Mouse (Mus musculus) CD4-positive helper T cell, adult 2 months (primary cell): ENCODE data around the gene Atg7.

Source experiments
- DNase-seq: peaks from one replicate; pipeline ENCODE4 v3.0.0-alpha.2; 2012; ENCODE audit warnings: low read depth, missing footprints, low spot score

Gene Atg7

GRCm38 (mm10) chr6:114851688-114852087 is 208.8 kb downstream of the Atg7 start:
- DNase-seq: no peak

- no peak for DNase-seq
These were observed 209.8 kb downstream of the Atg7 start for GRCm38 (mm10) chr6:114852739-114853138.

DNA sequence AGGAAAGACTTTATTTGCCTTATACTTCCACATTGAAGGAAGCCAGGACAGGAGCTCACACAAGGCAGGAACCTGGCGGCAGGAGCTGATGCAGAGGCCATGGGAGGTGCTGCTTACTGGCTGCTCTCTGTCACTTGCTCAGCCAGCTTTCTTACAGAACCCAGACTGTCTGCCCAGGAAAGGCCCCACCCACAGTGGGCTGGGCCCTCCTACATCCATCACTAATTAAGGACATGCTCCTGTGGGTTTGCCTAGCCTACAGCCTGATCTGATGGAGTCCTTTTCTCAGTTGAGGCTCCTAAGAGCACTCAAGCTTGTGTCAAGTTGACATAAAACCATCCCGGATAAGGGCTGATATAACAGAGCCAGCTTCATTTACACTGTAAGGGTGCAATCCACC is 211.5 kb downstream of the Atg7 start:
- no peak for DNase-seq

DNA sequence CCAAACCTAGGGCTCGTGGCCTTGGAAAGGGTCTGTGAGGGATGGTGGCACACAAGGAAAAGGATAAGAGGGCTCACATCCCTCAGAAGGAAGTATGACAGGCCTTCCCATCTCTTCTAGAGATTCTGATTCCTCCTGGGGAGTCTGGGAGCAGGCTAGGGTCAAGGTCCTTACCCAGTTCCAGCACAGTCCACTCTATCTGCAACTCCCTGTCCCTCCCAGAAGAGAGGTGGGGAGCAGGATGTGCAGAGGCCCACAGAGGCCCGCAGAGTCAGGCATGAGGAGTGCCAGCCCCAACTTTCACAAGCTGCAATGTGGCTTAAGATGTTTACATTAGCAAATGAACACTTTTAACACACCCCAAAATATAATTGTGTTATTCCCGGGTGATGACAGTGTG is 212.7 kb downstream of the Atg7 start:
- no peak for DNase-seq

DNA sequence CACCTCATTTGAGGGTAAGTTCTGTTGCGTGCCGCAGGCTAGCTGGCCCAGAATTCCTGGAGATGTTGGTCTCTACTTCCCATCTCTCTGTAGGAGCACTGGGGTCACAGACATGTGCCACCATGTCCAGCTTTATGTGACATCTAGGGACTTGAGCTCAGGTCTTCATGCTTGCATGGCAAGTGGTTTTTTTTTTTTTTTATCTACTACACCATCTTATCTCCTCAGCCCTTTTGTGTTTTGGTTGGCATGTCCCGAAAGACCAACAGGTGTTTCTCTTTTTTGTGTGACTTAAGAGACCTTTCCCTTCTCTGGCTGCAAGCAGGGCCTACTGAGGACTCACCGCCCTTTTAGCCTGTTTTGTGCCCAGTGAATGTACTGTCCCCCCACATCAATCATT is 213.6 kb downstream of the Atg7 start:
- DNase-seq: no peak

DNA sequence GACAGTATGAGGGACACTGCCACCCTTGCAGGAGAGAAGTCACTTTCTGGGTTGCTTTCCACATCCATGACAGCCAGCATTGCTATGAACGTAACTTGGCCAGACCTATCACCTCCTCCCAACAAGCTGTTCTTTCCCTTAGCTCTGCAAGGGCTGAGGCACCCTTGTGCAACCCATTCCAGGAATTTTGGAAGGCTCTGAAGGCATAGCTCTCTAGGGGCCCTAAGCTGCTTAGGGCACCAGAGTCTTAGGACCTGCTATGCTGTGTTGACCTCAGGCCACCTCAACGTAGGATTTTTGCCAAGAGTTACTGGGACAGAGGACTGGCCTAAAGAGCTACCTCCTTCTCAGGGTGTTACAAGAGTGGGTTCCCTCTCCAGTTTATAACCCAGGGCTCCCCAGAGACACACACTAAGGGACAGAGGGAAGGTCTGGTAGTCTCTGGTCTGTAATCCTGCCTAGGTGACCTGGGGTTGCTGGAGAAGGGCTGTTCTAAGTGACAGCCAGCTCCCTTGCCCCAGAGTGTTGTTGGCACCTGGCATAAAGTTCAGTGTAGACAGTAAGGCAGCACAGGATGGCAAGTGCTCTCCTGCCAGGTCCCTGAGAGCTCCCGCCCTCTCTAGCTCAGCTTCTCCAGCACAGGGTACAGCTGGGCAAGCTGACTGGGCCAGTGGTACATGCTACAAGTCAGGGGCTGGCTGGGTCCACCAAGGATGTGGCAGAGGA is 215.3 kb downstream of the Atg7 start:
- no peak for DNase-seq

- DNase-seq: no peak
These were observed 215.8 kb downstream of the Atg7 start for GRCm38 (mm10) chr6:114858722-114859053.

DNA sequence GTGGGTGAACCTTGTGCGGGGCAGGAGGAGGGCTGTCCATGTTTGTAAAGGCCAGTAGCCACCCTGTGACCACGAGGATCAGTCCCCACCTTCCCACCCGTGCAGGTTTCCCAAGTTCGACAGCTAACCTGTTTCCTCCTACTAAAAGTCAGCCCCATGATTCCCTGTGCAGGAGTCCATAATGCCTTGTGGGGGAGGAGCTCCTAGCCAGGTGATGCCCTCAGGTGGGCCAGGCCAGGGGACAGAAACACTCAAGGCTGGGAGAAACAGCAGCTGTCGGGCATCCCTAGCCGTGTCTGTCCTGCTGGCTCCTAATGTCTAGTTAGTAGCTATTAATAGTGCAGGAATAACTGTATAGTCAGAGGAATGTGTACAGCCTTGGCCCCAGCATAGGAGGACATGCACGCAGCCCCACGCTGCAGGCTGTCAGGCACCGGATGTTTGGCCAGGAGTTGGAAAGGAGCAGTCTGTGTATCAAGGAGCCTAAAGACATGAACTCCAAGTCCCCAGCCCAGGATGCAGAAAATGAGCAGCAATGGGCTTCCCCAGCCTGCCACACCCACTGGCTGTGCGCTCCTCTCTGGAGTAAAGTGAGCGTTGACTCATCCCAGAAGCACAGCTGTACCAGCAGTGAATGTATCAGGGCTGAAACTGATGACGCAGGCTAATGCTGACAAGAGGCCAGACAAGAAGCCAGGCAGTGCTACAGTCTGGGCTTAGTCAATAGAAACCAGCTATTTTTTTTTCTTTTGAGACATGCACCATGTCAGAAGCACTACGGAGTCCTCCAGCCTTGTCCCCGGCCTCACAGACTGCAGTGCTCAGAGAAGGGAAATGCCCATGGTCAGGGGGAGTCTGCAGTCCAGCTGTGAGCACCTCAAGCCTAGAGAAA is 218.0 kb downstream of the Atg7 start:
- DNase-seq: peak; percentile 32

DNA sequence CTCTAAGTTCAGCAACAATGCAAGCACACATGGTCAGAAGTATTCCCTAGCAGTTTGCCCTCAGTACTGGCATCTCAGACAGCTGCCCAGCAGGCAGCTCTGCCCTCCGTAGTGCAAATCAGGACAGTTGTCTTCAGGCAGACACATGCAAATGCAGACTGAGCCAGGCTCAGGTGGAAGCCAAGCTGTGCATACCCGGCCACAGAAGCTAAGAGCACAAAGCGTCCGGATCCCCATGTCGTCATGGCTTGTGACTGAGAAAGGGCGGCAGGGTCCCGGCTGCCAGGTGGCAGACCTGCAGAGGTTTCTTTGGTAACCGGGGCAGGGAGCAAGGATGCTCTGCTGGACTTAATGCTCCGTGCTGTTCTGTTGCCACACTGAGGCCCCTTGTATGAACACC is 218.7 kb downstream of the Atg7 start:
- no peak for DNase-seq

- DNase-seq: no peak
These were observed 219.1 kb downstream of the Atg7 start for GRCm38 (mm10) chr6:114862046-114862445.

GRCm38 (mm10) chr6:114863501-114863900 is 220.6 kb downstream of the Atg7 start:
- no peak for DNase-seq

DNA sequence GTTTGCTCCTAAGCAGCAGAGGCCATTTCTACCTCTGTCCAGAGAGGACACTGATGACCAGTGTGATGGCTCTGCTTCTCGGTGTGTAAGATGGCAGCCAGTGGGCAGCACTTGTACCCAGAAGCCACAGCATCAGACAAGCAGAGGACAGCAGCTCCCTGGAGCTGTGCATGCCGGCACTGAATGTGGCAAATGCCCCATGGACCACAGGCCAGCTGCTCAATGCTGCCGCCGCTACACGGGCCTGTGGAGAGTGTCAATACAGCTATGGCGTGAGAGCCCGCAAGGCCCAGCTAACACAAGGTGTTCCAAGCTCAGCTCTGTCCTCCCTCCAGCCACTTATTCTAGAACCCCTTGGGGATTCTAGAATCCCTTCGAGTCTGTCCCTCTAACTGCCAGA is 221.5 kb downstream of the Atg7 start:
- no peak for DNase-seq

DNA sequence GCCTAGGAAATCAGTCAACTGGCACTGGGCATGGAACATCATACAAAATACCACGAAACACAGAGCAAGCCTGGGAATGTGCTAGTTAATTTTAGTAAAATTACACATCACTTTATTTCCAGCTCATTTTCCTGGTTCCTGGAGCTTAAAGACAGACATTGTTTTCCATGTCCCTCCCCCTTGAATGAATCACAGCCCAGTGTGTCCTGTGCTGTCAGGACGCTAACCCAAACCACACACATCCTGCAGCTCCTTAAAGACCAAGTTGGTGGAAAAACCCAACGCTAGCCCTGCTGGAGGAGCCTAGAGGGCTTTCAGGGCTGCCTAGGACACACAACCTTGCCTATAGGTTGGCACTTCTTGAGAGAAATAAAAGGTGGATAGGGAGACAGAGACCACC is 223.2 kb downstream of the Atg7 start:
- no peak for DNase-seq

DNA sequence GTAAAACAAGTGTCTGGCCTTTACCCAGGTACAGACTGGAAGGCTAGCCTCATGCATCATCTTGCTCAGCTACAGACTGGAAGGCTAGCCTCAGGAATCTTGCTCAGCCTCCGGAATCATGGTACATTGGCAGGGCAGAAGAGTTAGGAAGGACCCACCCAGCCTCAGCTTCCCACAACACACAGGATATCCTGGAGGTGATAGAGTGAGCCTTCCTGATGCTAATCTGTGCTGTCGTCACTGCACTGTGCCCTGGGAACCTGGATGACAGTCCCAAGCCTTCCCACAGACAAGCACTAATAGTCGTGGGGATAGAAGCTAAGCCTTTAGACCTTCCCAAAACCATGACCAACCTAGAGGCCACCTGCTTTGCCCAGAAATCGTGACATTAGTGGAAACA is 223.7 kb downstream of the Atg7 start:
- no peak for DNase-seq

DNA sequence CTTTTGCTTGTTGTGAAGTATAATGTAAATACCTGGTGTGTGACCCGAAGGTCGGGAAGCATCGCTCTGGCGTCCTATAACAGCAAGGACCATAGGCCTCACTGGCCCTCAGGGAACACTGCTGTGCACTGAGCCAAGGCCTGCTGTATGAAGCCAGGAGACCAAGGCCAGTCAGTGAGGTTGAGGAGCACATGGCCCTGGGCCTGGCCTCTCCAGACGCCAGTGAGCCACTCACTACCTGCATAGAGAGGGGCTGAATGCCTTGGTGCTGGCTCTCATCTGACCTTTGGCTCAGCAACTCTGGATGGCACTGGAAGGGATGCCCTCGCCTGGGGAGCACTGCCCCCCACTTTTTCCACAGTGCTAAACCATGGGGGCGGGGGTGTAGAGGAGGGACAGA is 225.8 kb downstream of the Atg7 start:
- DNase-seq: no peak

DNA sequence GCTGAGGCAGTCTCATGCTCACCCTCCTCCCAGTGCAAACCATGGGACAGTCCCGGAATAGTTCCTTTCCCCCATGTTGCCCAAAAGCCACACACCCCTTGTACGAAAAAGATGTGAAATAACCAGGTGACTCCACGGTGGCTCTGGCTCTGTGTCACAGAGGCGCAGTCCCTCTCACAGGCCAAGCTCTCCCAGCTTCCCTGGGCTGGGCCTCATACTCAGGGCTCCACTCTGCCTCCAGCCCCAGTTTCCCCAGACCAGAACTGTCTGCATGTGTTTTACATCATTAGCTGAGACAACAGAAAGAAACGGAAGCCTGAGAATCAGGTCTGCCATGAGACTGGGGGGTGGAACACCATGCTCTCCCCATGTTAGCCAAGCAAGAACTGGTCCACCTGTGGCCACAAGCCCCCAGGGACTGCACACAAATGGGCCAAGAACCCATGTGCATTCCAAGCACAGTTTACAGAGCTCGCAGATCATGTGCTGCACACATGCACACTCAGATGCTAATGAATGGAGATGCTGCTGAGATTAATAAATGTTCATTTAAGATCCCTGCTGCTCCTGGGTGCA is 226.7 kb downstream of the Atg7 start:
- no peak for DNase-seq

- DNase-seq: no peak
These were observed 228.2 kb downstream of the Atg7 start for GRCm38 (mm10) chr6:114871010-114871660.

DNA sequence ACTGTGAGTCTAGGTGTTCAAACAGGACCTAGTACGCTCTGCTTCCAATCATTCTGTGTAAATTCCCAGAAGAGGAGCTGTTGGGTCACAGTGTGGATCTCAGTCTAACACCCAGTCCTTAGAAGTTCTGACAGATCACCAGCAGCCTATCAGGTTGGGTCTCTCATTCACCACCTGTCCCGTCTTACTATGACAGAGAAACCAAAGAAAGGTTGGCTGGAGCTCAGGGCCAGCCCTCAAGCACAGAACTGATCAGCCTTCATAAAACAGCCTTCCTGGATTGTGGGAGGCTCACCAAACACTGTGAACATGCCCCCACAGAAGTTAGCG is 230.9 kb downstream of the Atg7 start:
- peak; percentile 39 for DNase-seq

DNA sequence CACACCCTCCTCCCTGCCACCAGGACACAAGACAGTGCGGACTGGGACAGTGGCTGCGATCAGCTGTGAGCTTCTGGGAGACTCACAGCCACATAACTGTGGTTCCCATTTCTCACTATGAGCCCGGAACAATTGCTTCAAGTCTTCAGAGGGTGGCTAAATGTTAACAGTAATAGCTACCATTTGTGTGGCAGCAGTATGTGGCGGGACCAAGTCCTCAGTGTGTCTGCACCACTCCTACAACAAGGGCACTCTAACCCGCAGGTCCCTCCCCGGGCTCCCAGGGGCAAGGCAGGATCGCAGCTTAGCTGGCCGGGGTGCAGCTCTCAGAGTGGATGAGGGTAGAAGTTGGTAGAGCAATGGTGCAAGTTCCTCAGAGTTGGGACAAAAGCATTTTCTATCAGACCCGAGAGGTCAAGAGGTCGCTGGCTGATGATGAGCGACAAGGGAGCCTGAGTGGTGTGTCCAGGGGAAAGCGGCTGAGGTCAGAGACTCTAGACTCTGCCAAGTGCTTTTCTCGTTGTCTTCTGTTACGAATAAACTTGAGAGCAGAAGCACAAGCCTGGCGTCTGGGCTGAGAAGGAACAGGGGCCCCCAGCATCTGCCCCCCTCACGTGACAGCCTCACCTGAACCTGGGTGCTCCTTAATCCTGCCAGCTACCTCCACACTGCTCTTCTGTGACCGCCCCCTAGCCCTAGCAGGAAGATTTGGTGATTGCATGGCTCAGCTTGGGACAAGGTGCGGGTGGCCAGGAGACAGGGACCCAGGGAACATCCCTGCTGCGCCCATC is 231.4 kb downstream of the Atg7 start:
- DNase-seq: peak; percentile 30

GRCm38 (mm10) chr6:114875018-114875558 is 232.2 kb downstream of the Atg7 start:
- DNase-seq: peak; percentile 87

- no peak for DNase-seq
These were observed 233.1 kb downstream of the Atg7 start for GRCm38 (mm10) chr6:114876033-114876432.
